Mouse (Mus musculus): ENCODE measurements around the gene Card10. TPM values are rescaled to one million over a fixed set of nuclear protein-coding genes. Genes with fewer than 3 reads are reported as not detected.

Gene Card10
- polyA plus RNA-seq, 1 experiment: 0.73 TPM

DNA sequence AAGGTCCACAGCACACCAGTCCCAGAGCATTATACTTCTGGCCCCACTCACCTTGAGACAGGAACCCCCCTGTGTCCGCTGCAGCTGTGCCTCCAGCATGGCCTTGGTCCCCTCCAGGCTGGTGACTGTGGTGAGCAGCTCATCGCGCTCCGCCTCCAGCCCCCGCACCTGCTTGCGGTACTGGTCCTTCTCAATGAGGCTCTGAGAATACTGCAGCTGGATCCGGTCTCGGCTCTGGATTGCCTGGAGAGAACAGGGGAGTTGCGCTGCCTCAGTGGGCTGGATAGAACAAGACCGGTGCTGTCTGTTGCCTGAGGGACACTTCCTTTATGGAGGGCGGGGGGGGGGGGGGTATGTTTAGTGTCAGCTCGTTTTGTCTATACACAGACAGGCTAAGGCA lies 11.9 kb downstream of the Card10 start:
- Histone ChIP-seq H3K36me3 (ENCODE audit: control insufficient read depth, insufficient read depth) (peaks cover 3% of the 10 kb centered on the region), H3ac (ENCODE audit: control insufficient read depth, insufficient read length, low read depth) (no peak overlapping the region), H3K79me2 (ENCODE audit: control insufficient read depth, insufficient read depth) (peaks cover 5% of the 10 kb centered on the region), H3K79me3 (ENCODE audit: low read depth) (no peaks in the 10 kb centered on the region), H3K4me3 (ENCODE audit: insufficient read depth, poor library complexity, severe bottlenecking) (no peak overlapping the region), H3K27me3 (ENCODE audit: control insufficient read depth, insufficient read depth, insufficient read length) (no peaks in the 10 kb centered on the region)
- TF ChIP-seq MAX (IDR thresholded peaks at IDR 0.05): no peak

DNA sequence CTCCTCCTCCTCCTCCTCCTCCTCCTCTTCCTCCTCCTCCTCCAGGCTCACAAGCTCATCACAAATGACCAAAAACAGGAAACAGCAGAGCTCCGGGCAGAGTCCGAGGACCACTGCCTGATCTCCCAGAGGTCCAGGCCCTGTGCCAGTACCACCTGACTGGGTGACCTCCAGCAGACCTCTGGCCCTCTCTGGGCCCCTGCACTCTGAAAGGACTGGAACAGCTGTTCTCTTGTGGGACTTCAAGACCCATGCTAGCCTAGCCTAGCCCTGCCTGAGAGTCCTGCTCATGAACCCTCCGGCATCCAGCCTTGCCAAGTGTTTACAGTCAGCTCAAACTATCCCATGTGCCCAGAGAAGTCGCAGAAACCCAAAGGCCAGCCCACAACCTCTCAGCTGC lies 12.4 kb downstream of the Card10 start:
- TF ChIP-seq USF1 (IDR thresholded peaks at IDR 0.05; ENCODE audit: low read depth): no peak
- no peak for TF ChIP-seq MYOG (IDR thresholded peaks at IDR 0.05; ENCODE audit: control insufficient read depth, extremely low read depth, insufficient read length)
- no peak for TF ChIP-seq MYOD1 (IDR thresholded peaks at IDR 0.05; ENCODE audit: control insufficient read depth, insufficient read length, low read depth)
- TF ChIP-seq CEBPB (IDR thresholded peaks at IDR 0.05; ENCODE audit: low read depth): no peak
- no peak for TF ChIP-seq FOSL1 (IDR thresholded peaks at IDR 0.05; ENCODE audit: insufficient read depth, low read length, poor library complexity, severe bottlenecking)
- no peak for TF ChIP-seq CTCF (IDR thresholded peaks at IDR 0.05; ENCODE audit: control insufficient read depth, insufficient read depth, insufficient read length)
- TF ChIP-seq MAX (IDR thresholded peaks at IDR 0.05): no peak
- Histone ChIP-seq H3K4me3 (ENCODE audit: insufficient read depth, poor library complexity, severe bottlenecking) (no peak overlapping the region), H3K27me3 (ENCODE audit: control insufficient read depth, insufficient read depth, insufficient read length) (no peaks in the 10 kb centered on the region), H3K79me2 (ENCODE audit: control insufficient read depth, insufficient read depth) (peaks cover 5% of the 10 kb centered on the region), H3K36me3 (ENCODE audit: control insufficient read depth, insufficient read depth) (peaks cover 3% of the 10 kb centered on the region), H3ac (ENCODE audit: control insufficient read depth, insufficient read length, low read depth) (no peak overlapping the region), H3K79me3 (ENCODE audit: low read depth) (no peaks in the 10 kb centered on the region)

DNA sequence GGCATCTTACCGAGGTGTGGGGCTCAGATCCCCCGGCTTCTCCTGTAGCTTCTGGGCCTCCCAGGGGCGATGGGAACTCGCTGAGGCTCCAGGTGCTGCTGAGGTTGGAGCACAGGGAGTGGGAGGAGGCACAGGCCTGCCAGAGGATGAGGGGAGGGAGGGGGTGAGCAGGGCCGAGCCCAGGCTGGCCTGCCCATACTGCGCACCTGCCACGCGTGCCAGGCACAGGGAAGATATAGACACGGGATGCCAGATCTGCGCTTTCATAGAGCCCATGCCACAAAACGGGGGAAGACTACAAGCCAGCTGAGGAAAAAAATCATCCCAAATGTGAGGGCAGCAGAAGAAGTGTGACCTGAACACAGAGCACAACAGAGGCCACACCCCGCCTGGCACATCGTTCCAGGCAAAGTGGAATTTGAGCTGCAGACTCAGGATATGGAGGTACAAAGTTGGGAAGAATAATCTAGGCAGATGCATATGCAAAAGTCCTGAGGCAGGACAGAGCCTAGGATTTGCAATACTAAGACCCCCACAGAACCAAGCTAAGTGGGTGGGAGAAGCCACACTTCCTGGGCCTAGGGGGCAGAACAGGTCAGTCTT lies 13.0 kb downstream of the Card10 start:
- no peak overlapping the region for H3ac ChIP-seq (ENCODE audit: control insufficient read depth, insufficient read length, low read depth)
- no peaks in the 10 kb centered on the region for H3K27me3 ChIP-seq (ENCODE audit: control insufficient read depth, insufficient read depth, insufficient read length)
- H3K36me3 ChIP-seq (ENCODE audit: control insufficient read depth, insufficient read depth): peaks cover 3% of the 10 kb centered on the region
- H3K79me2 ChIP-seq (ENCODE audit: control insufficient read depth, insufficient read depth): no peaks in the 10 kb centered on the region
- no peaks in the 10 kb centered on the region for H3K79me3 ChIP-seq (ENCODE audit: low read depth)
- TF ChIP-seq MAX (IDR thresholded peaks at IDR 0.05): no peak
- TF ChIP-seq USF1 (IDR thresholded peaks at IDR 0.05; ENCODE audit: low read depth): no peak
- no peak for TF ChIP-seq MYOG (IDR thresholded peaks at IDR 0.05; ENCODE audit: control insufficient read depth, extremely low read depth, insufficient read length)
- no peak overlapping the region for H3K4me3 ChIP-seq (ENCODE audit: insufficient read depth, poor library complexity, severe bottlenecking)

DNA sequence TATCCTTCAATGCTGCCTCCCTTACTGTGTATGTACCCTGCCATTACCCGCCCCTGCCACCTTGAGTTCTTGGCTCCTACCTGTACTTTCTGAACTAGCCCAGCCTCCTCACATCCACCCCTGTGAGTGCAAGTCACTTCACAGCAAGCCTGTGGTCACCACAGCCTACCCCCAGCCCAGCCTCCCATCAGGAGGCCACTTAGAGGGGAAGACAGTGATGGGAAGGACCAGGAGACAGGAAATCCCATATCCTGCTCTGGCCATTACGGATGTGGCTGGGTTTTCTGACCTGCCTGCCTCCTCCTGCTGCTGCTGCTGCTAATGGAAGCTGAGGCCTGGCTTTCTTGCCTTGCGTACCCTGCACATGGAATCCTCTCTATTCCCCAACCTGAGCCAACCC lies 14.8 kb downstream of the Card10 start:
- Histone ChIP-seq H3K36me3 (ENCODE audit: control insufficient read depth, insufficient read depth) (peaks cover 3% of the 10 kb centered on the region), H3K79me3 (ENCODE audit: low read depth) (no peaks in the 10 kb centered on the region), H3ac (ENCODE audit: control insufficient read depth, insufficient read length, low read depth) (no peak overlapping the region), H3K4me3 (ENCODE audit: insufficient read depth, poor library complexity, severe bottlenecking) (no peak overlapping the region), H3K27me3 (ENCODE audit: control insufficient read depth, insufficient read depth, insufficient read length) (no peaks in the 10 kb centered on the region), H3K79me2 (ENCODE audit: control insufficient read depth, insufficient read depth) (no peaks in the 10 kb centered on the region)
- no peak for TF ChIP-seq CTCF (IDR thresholded peaks at IDR 0.05; ENCODE audit: control insufficient read depth, insufficient read depth, insufficient read length)
- no peak for TF ChIP-seq FOSL1 (IDR thresholded peaks at IDR 0.05; ENCODE audit: insufficient read depth, low read length, poor library complexity, severe bottlenecking)
- no peak for TF ChIP-seq MYOD1 (IDR thresholded peaks at IDR 0.05; ENCODE audit: control insufficient read depth, insufficient read length, low read depth)
- TF ChIP-seq MYOG (IDR thresholded peaks at IDR 0.05; ENCODE audit: control insufficient read depth, extremely low read depth, insufficient read length): no peak
- no peak for TF ChIP-seq CEBPB (IDR thresholded peaks at IDR 0.05; ENCODE audit: low read depth)
- TF ChIP-seq USF1 (IDR thresholded peaks at IDR 0.05; ENCODE audit: low read depth): no peak
- TF ChIP-seq MAX (IDR thresholded peaks at IDR 0.05): no peak

DNA sequence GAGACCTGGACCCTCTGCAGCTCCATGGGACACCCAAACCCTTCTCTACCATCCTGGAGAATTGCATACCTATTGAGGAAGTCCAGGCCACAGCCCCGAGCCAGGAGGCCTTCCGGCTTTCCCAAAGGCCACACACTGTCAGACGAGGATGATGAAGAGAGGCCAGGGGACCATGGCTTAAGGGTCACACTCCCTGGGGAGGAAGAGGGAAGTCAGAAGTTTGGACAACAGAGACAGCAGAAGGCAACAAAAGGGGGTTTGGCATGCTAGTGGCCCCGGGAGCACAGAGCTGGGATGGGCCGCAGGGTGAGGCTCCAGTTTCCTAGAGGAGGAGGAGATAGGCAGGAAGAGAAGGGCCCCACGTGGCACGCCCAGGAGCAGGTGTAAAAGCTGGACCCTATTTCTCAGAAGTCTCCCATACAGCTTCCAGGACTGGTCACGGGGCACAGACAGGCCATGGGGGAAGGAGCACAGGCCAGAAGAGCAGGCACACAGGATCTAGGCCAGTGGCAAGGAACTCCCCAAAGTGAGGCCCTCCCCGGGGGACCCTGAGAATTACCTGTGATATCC lies 15.5 kb downstream of the Card10 start:
- peaks cover 3% of the 10 kb centered on the region for H3K36me3 ChIP-seq (ENCODE audit: control insufficient read depth, insufficient read depth)
- H3K79me2 ChIP-seq (ENCODE audit: control insufficient read depth, insufficient read depth): no peaks in the 10 kb centered on the region
- H3K27me3 ChIP-seq (ENCODE audit: control insufficient read depth, insufficient read depth, insufficient read length): no peaks in the 10 kb centered on the region
- TF ChIP-seq MYOG (IDR thresholded peaks at IDR 0.05; ENCODE audit: control insufficient read depth, extremely low read depth, insufficient read length) (no peak), CTCF (IDR thresholded peaks at IDR 0.05; ENCODE audit: control insufficient read depth, insufficient read depth, insufficient read length) (no peak), FOSL1 (IDR thresholded peaks at IDR 0.05; ENCODE audit: insufficient read depth, low read length, poor library complexity, severe bottlenecking) (no peak), MAX (IDR thresholded peaks at IDR 0.05) (no peak)
- no peaks in the 10 kb centered on the region for H3K79me3 ChIP-seq (ENCODE audit: low read depth)
- H3ac ChIP-seq (ENCODE audit: control insufficient read depth, insufficient read length, low read depth): no peak overlapping the region
- H3K4me3 ChIP-seq (ENCODE audit: insufficient read depth, poor library complexity, severe bottlenecking): no peak overlapping the region

DNA sequence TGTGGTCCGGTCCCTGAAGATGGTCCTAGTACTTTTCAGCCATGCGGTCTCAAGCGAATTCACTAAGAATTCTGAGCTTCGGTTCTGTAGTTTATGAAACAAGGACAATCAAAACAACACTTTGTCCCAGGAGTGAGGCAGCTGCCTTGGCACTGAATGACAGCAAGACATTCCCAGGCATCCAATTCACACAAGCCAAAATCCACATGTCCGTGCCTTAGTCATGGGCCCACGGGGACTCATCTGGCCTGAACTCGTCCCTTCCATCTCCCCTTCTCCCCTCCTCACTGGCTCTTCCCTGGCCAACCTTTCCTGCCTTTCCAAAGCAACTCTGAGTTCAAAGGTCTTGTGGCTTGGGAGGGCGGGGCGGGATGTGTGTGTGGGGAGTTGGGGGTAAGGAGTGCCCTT lies 16.4 kb downstream of the Card10 start:
- TF ChIP-seq CEBPB (IDR thresholded peaks at IDR 0.05; ENCODE audit: low read depth): no peak
- no peak for TF ChIP-seq MYOG (IDR thresholded peaks at IDR 0.05; ENCODE audit: control insufficient read depth, extremely low read depth, insufficient read length)
- TF ChIP-seq CTCF (IDR thresholded peaks at IDR 0.05; ENCODE audit: control insufficient read depth, insufficient read depth, insufficient read length): no peak
- no peak for TF ChIP-seq MYOD1 (IDR thresholded peaks at IDR 0.05; ENCODE audit: control insufficient read depth, insufficient read length, low read depth)
- TF ChIP-seq USF1 (IDR thresholded peaks at IDR 0.05; ENCODE audit: low read depth): no peak
- no peak for TF ChIP-seq FOSL1 (IDR thresholded peaks at IDR 0.05; ENCODE audit: insufficient read depth, low read length, poor library complexity, severe bottlenecking)
- TF ChIP-seq MAX (IDR thresholded peaks at IDR 0.05): no peak
- Histone ChIP-seq H3K27me3 (ENCODE audit: control insufficient read depth, insufficient read depth, insufficient read length) (no peaks in the 10 kb centered on the region), H3ac (ENCODE audit: control insufficient read depth, insufficient read length, low read depth) (no peak overlapping the region), H3K4me3 (ENCODE audit: insufficient read depth, poor library complexity, severe bottlenecking) (no peak overlapping the region), H3K79me3 (ENCODE audit: low read depth) (no peaks in the 10 kb centered on the region), H3K36me3 (ENCODE audit: control insufficient read depth, insufficient read depth) (peaks cover 3% of the 10 kb centered on the region), H3K79me2 (ENCODE audit: control insufficient read depth, insufficient read depth) (no peaks in the 10 kb centered on the region)

Data from C2C12 (cell line).